Mouse (Mus musculus) G1E-ER4 (cell line): ENCODE data around the gene Lrrc58. TPM values are rescaled to one million over a fixed set of nuclear protein-coding genes. Genes with fewer than 3 reads are reported as not detected.

Source experiments
- GATA1 ChIP-seq: IDR thresholded peaks from one replicate; pipeline ENCODE4 v1.8.0; 2012; ENCODE audit warnings: low read length, inconsistent platforms
- polyA plus RNA-seq: library from polyadenylated mRNA; stranded (reverse); fragments of >175 nt; gene quantifications from 2 replicates; pipeline ENCODE4 v1.2.3, GENCODE M21; 2012

Lrrc58 gene
- polyA plus RNA-seq, 1 experiment, result 3.9 TPM

DNA sequence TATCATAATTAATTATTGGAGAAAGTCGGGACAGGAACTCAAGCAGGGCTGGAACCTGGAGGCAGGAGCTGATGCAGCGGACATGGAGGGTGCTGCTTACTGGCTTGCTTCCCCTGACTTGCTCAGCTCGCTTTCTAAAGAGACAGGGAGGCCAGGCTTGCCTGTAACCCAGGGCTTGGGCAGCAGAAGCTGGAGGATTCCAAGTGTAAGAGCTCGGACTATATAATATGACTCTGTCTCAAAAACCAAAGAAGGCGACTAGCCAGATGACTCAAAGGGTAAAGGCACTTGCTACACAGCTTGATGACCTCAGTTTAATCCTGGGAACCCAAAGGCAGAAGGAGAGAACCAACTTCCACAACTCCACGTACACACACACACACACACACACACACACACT is 25.2 kb downstream of the Lrrc58 start:
- no peak for TF ChIP-seq GATA1

DNA sequence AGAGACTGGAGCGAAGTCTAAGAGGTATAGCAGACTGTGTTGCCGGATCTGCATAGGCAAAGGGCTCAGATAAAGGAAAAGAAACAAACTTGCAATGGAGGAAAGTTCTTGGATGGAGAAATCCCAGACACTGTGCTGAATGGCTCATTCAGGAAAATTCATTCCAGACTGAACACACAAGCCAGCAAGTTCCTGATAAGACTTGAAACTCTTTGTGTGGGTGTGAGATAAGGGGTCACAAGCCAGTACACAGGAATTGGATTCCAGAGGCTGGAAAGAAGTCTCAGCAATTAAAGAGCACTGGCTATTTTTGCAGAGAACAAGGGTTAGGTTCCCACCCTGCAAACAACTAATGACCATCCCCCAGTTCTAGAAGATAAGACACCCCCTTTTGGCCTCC is 25.8 kb downstream of the Lrrc58 start:
- TF ChIP-seq GATA1, result no peak

DNA sequence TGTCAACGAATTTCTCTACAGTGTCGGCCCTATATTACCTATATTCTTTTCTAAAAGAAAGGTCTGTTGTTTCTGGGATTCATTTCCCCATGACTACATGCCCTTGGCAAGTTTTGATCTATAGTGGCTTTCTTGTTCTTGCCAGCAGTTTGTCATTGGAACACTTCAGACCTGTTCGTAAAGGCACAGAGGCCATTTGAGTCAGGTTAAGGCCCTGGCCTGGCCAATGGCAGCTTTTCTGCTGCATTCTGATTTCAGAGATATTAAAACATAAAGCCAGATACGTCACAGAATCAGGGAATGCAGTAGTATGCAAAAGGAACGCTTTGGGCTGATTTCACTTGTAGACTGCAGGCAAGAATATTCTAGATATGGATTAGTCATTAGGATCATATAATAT is 30.6 kb downstream of the Lrrc58 start:
- TF ChIP-seq GATA1, result no peak

DNA sequence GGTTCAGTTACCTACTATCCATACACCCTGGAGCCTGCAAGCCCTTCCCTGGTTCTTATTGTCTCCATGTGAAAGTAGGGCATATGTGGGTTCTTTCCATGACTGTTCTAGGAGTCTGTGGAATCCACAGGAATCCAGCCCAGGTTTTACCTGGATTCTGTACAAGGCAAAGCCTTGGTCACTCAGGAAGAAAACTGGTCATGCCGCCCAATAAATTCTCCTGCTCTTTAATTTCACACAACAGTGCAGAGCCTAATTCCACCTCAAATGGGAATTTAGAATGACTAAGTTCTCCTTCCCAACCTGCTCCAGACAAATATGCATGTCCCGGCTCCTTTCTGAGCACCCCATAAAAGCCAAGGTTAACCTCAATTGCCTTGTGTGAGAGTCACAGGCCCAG is 31.2 kb downstream of the Lrrc58 start:
- no peak for TF ChIP-seq GATA1

DNA sequence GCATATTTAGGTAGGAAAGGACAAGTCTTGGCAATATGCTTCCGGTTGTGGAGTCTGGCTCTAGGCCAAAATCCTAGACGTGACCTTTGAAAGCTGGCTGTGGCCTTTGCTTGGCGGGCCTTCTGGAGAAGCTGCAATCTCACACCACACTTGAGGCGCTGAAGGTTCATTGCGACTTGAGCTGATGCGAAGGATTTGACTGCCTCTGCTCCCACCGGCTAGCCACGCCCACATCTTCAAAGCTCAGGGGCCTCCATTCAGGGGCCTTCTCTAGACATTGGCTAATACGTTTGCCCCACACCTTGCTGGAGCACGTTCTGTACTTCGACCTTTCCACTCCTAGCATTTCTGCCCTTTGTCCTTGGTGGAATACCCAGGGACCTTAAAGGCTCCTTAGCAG is 33.1 kb downstream of the Lrrc58 start:
- no peak for TF ChIP-seq GATA1

DNA sequence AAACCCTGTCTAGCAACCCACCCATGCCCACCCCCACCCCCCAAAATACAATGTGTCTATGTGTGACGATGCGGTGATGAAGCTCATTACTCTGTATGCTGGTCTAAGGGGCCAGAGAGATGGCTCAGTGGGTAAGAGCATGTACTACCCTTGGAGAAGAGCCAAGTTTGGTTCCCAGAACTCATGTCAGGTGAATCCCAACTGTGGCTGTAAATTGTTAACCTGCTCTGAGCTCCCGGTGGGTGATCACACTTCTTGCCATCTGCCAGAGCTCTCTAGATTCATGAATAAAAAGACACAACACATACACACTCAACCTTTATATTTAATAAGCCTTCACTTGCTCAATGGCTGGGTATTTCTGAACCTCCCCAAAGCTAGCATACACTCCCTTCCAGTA is 38.3 kb downstream of the Lrrc58 start:
- no peak for TF ChIP-seq GATA1

DNA sequence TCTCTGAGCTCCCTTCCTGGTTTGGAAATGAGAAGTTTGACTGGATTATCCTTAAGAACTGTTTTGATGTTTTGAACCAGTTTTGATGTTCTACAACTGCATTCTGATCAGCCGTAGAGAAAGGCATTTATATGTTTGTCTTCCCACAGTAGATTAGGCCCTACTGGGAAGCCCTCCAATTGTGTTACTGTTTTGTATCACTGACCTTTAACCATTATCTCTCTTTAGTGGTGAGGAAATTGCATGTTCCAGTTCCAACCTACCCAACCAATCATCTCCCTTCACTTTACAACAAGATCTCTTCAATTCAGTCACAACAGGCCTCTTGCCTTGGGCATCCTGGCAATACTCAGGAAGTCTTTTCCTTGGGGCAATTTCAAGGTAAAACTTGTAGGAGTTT is 42.9 kb downstream of the Lrrc58 start:
- no peak for TF ChIP-seq GATA1

DNA sequence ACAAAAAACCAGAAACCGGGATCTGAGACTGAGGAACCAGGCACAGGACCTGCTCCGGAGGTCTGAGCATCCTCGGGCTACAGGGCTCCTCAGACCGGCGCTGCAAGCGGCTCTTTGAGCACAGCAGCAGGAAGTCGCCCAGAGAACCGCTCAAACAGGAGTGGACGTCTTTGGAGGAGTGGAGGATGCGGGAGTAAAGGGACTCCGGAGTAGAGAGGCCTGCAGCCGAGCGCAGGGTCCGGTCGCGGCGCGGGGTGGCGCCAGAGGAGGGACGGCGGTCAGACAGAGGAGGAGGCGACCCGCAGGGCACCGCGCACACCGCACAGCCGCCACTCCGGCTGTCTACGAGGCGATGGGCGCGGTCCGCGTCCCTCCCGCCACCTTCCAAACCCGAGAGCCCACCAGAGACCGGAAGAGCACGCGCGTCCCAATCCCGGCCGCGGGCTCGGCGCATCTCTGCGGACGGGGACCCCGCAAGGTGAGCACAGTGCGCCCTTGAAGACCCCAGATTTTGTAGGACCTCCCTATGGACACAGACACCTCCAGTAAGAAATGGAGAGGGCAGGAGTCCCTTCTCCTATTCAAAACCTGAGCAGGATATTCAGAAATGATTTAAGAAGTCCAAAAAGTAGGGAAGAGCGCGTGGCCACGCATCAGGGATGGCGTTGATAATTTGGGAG is 48.1 kb downstream of the Lrrc58 start, which contains the start of gene Gpr156:
TSS of gene Gpr156 (plus strand) at position 359 of the 680 bp plus-strand sequence.
- TF ChIP-seq GATA1, result no peak

DNA sequence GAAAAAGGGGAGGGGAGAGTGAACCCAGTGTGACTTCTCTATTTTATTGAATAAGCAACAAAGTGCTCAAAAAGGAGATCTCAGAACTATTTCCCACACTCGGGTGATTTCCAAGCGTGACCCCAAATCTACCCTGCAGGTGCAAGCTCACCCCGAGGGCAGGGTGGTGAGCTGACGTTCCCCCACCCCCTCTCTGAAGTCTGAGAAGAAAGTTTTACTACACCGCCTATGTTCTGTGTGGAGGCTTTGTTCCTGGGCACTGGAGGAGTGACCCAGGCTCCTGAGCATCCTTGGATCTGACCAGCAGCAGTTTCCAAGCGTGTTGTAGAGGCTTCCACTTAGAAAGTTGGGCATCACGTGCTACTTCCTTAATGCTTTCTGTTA is 48.6 kb downstream of the Lrrc58 start:
- no peak for TF ChIP-seq GATA1

DNA sequence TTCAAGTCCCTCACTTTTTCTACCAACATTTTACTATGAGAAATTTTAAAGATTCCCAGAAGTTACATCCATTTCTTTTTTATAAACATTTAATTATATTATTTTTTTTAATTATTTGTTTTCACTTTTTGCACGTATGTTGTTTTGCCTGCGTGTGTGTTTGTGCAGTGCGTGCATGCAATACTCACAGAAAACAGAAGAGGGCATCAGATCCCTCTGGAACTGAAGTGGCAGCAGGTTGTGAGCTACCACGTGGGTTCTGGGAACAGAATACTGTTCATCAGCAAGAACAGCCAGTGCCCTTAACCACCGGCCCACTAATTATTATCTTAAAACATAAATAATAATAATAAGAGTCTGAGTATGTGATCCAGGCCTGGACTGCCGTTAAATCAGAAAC is 50.8 kb downstream of the Lrrc58 start:
- TF ChIP-seq GATA1, result no peak

DNA sequence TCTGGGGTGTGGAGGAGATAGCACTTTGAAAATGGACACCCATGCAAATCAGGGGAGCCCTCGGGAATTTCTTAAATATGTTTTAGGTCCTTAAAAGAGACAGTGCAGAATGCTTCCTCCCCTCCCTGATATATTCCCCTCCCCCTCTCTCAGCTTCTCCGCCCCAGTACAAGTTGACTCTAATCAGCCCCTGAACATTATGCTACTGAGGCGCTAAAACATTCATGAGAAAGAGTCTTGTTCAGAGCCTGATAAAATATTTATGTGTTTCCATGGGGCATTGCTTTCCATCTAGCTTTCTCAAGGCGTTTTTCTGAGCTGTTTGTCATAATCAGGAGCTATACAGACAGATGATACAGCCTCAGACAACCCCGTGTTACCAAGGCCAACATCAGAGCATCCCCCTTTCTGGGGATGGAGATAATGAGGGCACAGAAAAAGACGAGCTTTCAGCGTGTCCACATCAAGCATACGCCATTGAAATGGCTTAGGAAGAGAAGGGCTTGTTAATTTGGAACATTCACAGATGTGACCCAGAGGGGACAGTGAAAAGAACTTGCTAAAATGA is 52.7 kb downstream of the Lrrc58 start:
- TF ChIP-seq GATA1, result no peak

DNA sequence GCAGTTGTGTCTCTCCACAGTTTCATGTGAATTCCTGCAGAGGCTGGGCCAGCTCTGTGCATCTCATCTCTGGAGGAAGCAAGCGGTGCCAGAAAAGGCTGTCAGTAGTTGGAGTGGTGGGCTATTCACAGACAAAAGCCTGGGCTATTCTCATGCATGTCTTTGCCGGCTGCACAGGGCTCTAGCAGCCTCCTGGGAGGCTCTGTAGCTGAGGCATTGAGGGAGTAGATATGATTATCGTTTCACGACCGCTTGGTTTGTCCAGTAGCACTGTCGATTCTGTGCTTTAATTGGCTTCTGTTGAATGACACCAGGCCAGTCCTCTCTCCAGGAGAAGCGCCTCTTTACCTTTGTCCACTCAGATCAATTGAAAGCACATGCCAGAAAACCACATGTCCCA is 57.9 kb downstream of the Lrrc58 start:
- no peak for TF ChIP-seq GATA1

DNA sequence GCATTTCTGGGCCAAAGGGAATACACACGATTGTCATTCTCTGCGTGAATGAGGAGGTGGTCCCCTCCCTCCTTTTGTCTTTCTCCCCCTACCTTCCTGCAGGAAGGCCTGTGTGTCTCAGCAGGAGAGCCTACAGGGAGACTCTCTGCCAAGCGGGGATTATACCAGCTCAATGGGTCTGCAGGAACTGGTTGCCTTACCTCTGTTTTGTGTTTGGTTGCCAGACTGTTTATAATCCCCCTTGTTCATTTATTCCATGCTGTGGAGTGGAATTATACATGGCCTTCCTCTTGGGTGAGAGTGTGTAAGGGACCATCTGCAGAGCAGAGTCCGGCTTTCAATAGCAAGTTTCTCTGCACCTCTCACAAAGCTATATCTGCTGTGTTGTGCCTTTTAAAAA is 58.9 kb downstream of the Lrrc58 start:
- no peak for TF ChIP-seq GATA1

DNA sequence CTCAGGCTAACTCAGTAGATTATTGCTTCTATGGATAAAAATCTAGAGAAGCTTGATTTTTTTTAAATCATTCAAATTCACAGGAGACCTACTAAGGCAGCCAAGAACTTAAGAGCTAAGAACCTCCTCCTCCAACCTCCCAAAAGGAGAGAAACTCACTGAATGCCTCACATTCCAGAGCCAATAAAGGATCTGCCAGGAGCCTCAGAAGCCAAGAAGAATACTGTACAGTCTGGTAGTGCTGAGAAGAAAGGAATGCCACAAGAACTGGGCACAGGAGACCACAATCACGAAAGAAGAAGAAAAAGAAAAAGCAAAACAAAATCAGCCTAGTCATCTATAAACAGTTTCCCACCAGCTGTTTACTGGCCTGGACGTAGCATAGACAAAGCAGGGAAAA is 60.8 kb downstream of the Lrrc58 start:
- no peak for TF ChIP-seq GATA1

DNA sequence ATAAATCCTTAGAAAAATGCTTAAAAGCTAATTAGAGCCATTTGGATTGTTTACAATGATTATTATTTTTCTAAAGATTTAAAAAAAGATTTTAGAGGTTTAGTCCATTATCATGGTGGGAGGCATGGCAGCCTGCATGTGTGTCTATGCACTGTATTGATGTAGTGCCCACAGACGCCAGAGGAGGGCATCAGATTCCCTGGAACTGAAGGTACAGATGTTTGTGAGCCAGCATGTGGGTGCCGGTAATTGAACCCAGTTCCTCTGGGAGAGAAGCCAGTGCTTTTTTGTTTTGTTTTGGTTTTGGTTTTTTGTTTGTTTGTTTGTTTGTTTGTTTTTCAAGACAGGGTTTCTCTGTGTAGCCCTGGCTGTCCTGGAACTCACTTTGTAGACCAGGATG is 61.4 kb downstream of the Lrrc58 start:
- no peak for TF ChIP-seq GATA1

DNA sequence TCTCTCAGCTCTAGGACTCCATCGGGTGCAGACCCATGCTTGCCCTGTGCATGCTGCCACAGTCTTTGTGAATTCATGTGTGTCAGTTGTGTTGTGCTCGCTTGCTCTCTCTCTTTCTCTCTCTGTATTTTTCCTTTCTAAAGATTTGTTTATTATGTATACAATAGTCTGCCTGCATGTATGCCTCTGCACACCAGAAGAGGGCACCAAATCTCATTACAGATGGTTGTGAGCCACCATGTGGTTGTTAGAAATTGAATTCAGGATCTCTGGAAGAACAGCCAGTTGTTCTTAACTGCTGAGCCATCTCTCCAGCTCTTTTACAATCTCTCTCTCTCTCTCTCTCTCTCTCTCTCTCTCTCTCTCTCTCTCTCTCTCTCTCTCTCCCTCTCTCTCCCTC is 66.7 kb downstream of the Lrrc58 start:
- TF ChIP-seq GATA1, result no peak

DNA sequence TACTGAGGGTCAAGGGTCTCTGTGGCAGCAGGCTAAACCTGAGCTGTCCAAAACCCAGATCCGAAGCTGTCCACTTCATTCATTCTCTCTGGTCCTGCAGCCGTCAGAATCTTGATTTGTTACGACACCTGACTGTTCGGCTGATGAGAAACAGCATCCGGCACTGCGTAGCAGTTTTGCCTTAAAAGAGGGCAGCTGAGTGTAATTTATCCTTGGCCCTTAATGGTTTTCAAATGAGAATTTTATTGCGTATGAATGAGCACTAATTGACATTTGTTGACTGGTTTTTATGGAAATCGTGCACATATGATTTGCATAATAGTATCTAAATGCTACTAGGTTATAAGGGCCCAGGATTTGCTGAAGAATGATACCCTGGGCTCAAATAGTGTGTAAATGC is 69.1 kb downstream of the Lrrc58 start:
- TF ChIP-seq GATA1, result no peak

Other genes starting within 250 kb of the Lrrc58 start
- gene Ndufb4, start 213.9 kb upstream of the Lrrc58 start, polyA plus RNA-seq, result 55.5 and 72.5 TPM in 2 replicates
- not detected in 2 replicates for gene Fstl1, start 91.5 kb upstream of the Lrrc58 start, polyA plus RNA-seq
- not detected in 2 replicates for gene Gm36028, start 7.2 kb upstream of the Lrrc58 start, polyA plus RNA-seq
- 0.02 and 0.03 TPM in 2 replicates for gene Gpr156, start 48.1 kb downstream of the Lrrc58 start, polyA plus RNA-seq
- 11.6 and 12.7 TPM in 2 replicates for gene Gsk3b, start 220.6 kb downstream of the Lrrc58 start, polyA plus RNA-seq